Mouse (Mus musculus) midbrain, postnatal 0 days (tissue): ENCODE measurements around the gene Msgn1. TPM values are rescaled to one million over a fixed set of nuclear protein-coding genes. Genes with fewer than 3 reads are reported as not detected.
A peak's percentile ranks its signal among the peaks of the same experiment; 100 is the strongest.

Experiments
- ATAC-seq: fragments of 200-750 bp; cut with Nextera tagmentation; 2 replicates; pipeline ENCODE4 v1.8.0; 2017; ENCODE audit warnings: moderate number of reproducible peaks, mild to moderate bottlenecking, moderate TSS enrichment, moderate library complexity; ENCODE audit not compliant: low FRiP score
- DNase-seq: peaks from one replicate; pipeline ENCODE4 v3.0.0-alpha.2; 2015; ENCODE audit warnings: low spot score
- H3K27ac ChIP-seq: fragments of 300-500 bp; sonication (generic); 2 replicates; pipeline ENCODE4 v1.5.1; 2014; ENCODE audit warnings: low read depth, mild to moderate bottlenecking, low read length, mixed read lengths
- H3K27me3 ChIP-seq: fragments of 300-500 bp; sonication (generic); 2 replicates; pipeline ENCODE4 v1.6.1; 2014; ENCODE audit warnings: low read length, control low read depth, mixed read lengths; ENCODE audit not compliant: insufficient read depth
- H3K36me3 ChIP-seq: fragments of 300-500 bp; sonication (generic); 2 replicates; pipeline ENCODE4 v1.6.1; 2014; ENCODE audit warnings: low read length, control low read depth, mixed read lengths; ENCODE audit not compliant: insufficient read depth
- H3K4me1 ChIP-seq: fragments of 300-500 bp; sonication (generic); 2 replicates; pipeline ENCODE4 v1.6.1; 2014; ENCODE audit warnings: mild to moderate bottlenecking, control low read depth, antibody characterized with exemption, low read length, mixed read lengths; ENCODE audit not compliant: insufficient read depth
- H3K4me2 ChIP-seq: fragments of 300-500 bp; sonication (generic); 2 replicates; pipeline ENCODE4 v1.6.1; 2014; ENCODE audit warnings: low read depth, mild to moderate bottlenecking, low read length, mixed read lengths; ENCODE audit not compliant: poor library complexity, severe bottlenecking
- H3K4me3 ChIP-seq: fragments of 300-500 bp; sonication (generic); 2 replicates; pipeline ENCODE4 v1.5.1; 2014; ENCODE audit warnings: low read depth, mild to moderate bottlenecking, low read length, moderate library complexity
- H3K9ac ChIP-seq: fragments of 300-500 bp; sonication (generic); replicated peaks from 2 replicates; pipeline ENCODE4 v1.6.1; 2014; ENCODE audit warnings: mild to moderate bottlenecking, low read length, moderate library complexity, mixed read lengths; ENCODE audit not compliant: poor library complexity, severe bottlenecking
- H3K9me3 ChIP-seq: fragments of 300-500 bp; sonication (generic); 2 replicates; pipeline ENCODE4 v1.6.1; 2016; ENCODE audit warnings: low read length, control low read depth
- CTCF ChIP-seq: IDR thresholded peaks from 2 replicates; pipeline ENCODE4 v1.5.1; 2016; ENCODE audit warnings: antibody characterized with exemption, mild to moderate bottlenecking
- WGBS: fragments of 180-500 bp; shearing (Covaris S2); extraction: QIAGEN DNeasy Blood & Tissue Kit; methylation state at CpG from one replicate; pipeline ENCODE4 v1.1.7; 2014; 5-methylcytosine and 5-hydroxymethylcytosine counted together
- polyA plus RNA-seq: library from polyadenylated mRNA; unstranded; fragments of >200 nt; fragmentation: Nextera tagmentation; extraction: Ambion mirVana; gene quantifications from 2 replicates; pipeline ENCODE4 v1.2.1, GENCODE M21; 2015
- total RNA-seq: library from RNA; depleted of rRNA; stranded (reverse); fragments of >200 nt; gene quantifications from 2 replicates; pipeline ENCODE4 v1.2.3, GENCODE M21; 2014

The Msgn1 gene
- total and polyA plus RNA-seq, 2 experiments from 2014 or later: not detected

GRCm38 (mm10) chr12:11196830-11197229, 11.9 kb downstream of the Msgn1 start:
- no peak for TF ChIP-seq CTCF
- Histone ChIP-seq H3K27ac (no peak overlapping the region), H3K4me2 (no peak overlapping the region; the same call in 1 of the 2 replicates), H3K4me1 (no peaks in the 10 kb centered on the region), H3K9me3 (no peaks in the 10 kb centered on the region), H3K9ac (no peak overlapping the region), H3K4me3 (no peak overlapping the region), H3K27me3 (no peaks in the 10 kb centered on the region; the same call in 1 of the 2 replicates), H3K36me3 (no peaks in the 10 kb centered on the region)
- 58% methylated on average over 5 of the region's 5 CpGs for WGBS
- DNase-seq (no peak), ATAC-seq (no peak)

DNA sequence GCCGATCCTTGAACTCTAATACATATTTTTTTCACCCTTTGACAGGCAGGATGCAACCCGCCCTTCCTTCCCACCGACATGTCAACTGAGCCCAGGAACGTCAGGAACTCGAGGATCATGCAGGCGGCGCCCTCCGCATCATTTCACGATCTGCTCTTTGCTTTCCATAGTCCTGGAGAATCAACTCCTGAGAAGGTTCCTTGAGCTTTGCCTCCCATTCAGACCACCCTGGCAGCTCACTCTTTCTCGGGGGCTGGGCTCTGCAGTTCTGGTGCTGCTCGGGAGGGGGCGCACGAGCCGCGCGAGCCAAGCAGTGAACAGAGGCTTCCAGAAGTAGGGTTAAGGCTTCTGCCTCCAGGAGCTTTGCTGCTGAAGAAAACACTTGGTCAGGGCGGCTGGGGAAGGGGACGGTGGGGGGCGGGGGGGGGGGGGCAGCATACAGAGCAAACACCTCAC, 12.6 kb downstream of the Msgn1 start:
- Histone ChIP-seq H3K9ac (0 out of 2 replicates have a peak overlapping the region, but pooled peaks have one; percentile 36), H3K36me3 (no peaks in the 10 kb centered on the region), H3K27ac (no peak overlapping the region), H3K9me3 (no peaks in the 10 kb centered on the region), H3K27me3 (no peaks in the 10 kb centered on the region; the same call in 1 of the 2 replicates), H3K4me3 (no peak overlapping the region), H3K4me2 (peak overlapping the region; percentile 41), H3K4me1 (no peaks in the 10 kb centered on the region)
- peak; percentile 68; the same call in 1 of the 2 replicates for ATAC-seq
- DNase-seq: peak; percentile 30
- TF ChIP-seq CTCF: peak; percentile 79
- WGBS: 9% methylated on average over 18 of the region's 19 CpGs

DNA sequence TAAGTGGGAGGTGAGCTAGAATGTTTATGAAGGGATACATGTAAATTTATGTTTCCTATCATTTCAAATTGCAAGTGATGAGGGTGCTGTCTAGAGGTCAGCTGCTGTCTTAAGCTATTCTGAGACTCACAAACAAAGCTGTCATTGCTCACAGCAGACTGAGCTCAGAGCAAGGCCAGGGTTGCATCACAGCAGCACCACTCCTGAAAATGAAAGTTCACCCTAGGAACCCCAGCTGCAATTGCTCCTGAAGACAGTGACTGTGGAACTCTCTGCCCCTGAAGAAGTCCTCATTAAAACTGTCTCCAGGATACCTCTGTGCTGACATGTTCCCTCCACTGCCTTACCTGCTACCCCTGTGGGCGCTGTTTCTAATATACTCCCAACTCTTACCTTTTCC, 13.7 kb downstream of the Msgn1 start:
- Histone ChIP-seq H3K4me2 (no peak overlapping the region), H3K4me1 (no peaks in the 10 kb centered on the region), H3K36me3 (no peaks in the 10 kb centered on the region), H3K27ac (no peak overlapping the region), H3K9me3 (no peaks in the 10 kb centered on the region), H3K9ac (no peak overlapping the region), H3K4me3 (no peak overlapping the region), H3K27me3 (no peaks in the 10 kb centered on the region; the same call in 1 of the 2 replicates)
- DNase-seq (no peak), ATAC-seq (no peak)
- no peak for TF ChIP-seq CTCF
- 94% methylated on average over 1 of the region's 1 CpGs for WGBS

DNA sequence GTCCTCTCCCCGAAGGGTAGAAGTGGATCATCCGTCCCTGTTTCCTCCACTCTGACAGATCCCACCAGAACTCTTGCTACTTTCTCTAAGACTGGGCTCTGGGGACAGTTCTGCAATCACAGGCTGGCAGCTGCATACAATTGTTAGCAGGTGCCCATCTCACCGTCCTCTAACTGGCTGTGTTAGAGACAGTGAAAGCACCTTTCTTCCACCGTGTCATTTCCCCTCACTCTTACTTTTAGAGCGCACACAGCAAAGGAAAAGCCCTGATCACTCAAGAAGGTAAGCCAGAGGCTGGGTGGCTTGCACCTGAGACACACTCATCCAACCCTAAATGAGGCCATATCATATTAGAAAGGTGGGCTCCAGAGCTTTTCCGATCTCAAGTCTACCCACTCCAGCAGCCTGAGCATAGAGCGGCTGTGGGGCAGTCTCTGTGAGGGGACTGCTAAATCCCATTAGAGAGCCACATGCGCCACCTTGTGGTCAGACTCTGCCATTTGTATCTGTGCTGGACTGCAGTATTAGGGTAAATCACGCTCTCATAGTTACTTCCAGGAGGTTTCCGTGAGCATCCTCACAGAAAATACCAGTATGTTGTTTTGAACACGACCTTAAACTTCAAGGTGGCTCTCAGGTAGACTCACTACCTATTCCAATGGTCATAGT, 30.2 kb downstream of the Msgn1 start:
- ATAC-seq (peak; percentile 91), DNase-seq (peak; percentile 96)
- WGBS: 27% methylated on average over 11 of the region's 11 CpGs
- Histone ChIP-seq H3K9ac (no peak overlapping the region), H3K27me3 (no peaks in the 10 kb centered on the region), H3K27ac (no peak overlapping the region), H3K9me3 (no peaks in the 10 kb centered on the region), H3K4me2 (peak overlapping the region; percentile 28), H3K4me3 (no peak overlapping the region), H3K36me3 (no peaks in the 10 kb centered on the region), H3K4me1 (no peaks in the 10 kb centered on the region)
- TF ChIP-seq CTCF: peak; percentile 96

DNA sequence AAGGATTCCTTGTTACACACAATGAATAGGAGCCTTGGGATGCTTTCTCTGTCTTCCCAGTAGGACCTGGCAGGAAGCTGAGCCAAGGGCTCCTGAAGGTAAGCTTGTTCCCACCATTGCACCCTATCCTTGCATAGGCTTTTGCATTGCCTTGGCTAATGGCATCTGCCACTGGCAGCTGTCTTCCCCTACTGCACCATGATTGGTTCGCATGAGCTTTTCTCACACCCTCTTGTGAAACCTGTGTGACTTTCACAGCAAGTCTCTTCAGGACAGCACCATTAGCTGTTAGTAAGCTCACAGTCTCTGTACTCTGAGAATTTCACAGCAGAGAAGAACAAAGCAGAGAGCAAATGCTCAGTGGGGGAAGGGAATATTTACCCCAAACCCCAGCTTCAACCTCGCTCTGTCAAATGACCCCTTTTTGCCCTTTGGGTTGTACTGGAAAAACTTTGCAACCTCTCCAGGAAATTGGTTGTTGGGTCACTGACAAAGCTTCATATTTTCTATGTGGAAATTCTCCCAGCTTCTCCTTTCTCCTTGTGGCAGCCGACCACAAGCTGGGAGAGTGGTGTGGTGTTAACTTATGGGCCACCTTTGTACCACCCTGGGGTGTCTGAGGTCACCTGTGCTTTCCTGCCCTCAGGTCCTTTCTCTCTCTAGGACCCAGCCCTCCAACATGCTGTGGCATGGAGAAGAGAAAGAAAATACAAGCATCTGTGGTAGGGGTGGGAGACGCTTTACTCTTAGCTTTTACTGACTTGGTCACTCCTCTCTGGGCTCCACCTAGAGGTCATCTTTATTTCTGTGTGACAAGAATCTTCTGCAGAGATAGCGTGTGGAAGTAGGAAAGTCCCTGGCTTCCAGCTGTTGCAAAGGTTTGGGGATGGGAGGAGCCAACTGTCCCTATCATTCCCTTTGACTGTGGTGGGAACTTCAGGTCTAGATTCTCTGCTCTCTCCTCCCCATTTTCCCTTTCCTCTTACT, 31.1 kb downstream of the Msgn1 start:
- Histone ChIP-seq H3K9ac (no peak overlapping the region), H3K9me3 (no peaks in the 10 kb centered on the region), H3K27me3 (no peaks in the 10 kb centered on the region), H3K36me3 (no peaks in the 10 kb centered on the region), H3K4me3 (no peak overlapping the region), H3K4me2 (no peak overlapping the region), H3K27ac (no peak overlapping the region), H3K4me1 (no peaks in the 10 kb centered on the region)
- DNase-seq (peak; percentile 31), ATAC-seq (peak; percentile 25; the same call in 1 of the 2 replicates)
- WGBS: 58% methylated on average over 5 of the region's 5 CpGs
- TF ChIP-seq CTCF: peak; percentile 58
